Mouse (Mus musculus) liver, embryonic 14.5 days (tissue): ENCODE data around the gene Elmsan1.

Experiments
- CTCF ChIP-seq: IDR thresholded peaks from 2 replicates; pipeline ENCODE4 v1.5.1; 2016; ENCODE audit warnings: antibody characterized with exemption, low read depth, control low read depth
- EP300 ChIP-seq: IDR thresholded peaks from 2 replicates; pipeline ENCODE4 v1.6.1; 2016; ENCODE audit warnings: antibody characterized with exemption, low read depth

DNA sequence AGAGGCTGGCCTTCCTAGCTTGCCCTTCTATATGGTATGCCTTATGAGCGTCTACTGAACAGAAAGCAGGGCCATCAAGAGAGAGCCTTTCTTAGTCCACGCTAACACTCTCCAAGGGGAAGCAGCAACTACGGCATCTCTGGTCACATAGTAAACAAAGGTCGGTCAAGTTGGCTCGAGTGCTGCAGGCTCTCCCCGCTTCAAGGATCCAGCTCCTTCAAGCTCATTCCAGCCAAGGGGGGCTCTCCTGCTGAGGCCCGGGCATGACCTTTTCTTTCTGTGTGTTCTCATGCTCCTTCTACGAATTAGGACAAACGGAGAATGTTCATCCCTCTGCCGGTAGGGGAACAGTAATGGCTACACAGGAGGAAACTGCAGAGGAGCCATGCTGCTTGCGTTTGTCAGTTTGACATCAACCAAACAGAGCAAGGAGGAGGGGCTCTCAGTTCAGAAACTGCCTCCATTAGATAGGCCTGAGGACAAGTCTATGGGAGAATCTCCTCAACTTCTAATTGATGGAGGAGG is 55.0 kb downstream of the Elmsan1 start:
- TF ChIP-seq CTCF (no peak), EP300 (no peak)
